Mouse (Mus musculus) bone marrow, adult 2 months (tissue): ENCODE results near the gene Gm10778. TPM values are rescaled to one million over a fixed set of nuclear protein-coding genes. Genes with fewer than 3 reads are reported as not detected.
"Not testable (repeated sequence)": the region's sequence is repeated elsewhere in the genome, so short reads cannot be mapped to it uniquely, and the experiment has no call there.

Experiments
- H3K27ac ChIP-seq: fragments of 200-500 bp; 2 replicates; pipeline ENCODE4 v1.5.1; 2012; ENCODE audit warnings: low read depth, mild to moderate bottlenecking, control low read depth, inconsistent platforms, low read length; ENCODE audit not compliant: control insufficient read depth, poor library complexity, insufficient read depth
- H3K4me1 ChIP-seq: fragments of 200-500 bp; 2 replicates; pipeline ENCODE4 v1.6.1; 2011; ENCODE audit warnings: low read length; ENCODE audit not compliant: control insufficient read depth, insufficient read depth
- H3K4me3 ChIP-seq: fragments of 200-500 bp; replicated peaks from 2 replicates; pipeline ENCODE3; 2011; ENCODE audit warnings: mild to moderate bottlenecking, low read depth, low read length, control low read depth; ENCODE audit not compliant: control insufficient read depth
- CTCF ChIP-seq: fragments of 200-500 bp; IDR thresholded peaks from 2 replicates; pipeline ENCODE4 v1.5.1; 2011; ENCODE audit warnings: low read length, control low read depth; ENCODE audit not compliant: control insufficient read depth, insufficient read depth
- POLR2A ChIP-seq: fragments of 200-500 bp; IDR thresholded peaks from 2 replicates; pipeline ENCODE4 v1.6.1; 2011; ENCODE audit warnings: low read depth, mild to moderate bottlenecking, control low read depth, low read length, borderline replicate concordance; ENCODE audit not compliant: control insufficient read depth
- WGBS: fragments of 180-500 bp; shearing (Covaris S2); methylation state at CpG from one replicate; pipeline ENCODE4 v1.1.7; 2018; 5-methylcytosine and 5-hydroxymethylcytosine counted together
- polyA plus RNA-seq: library from polyadenylated mRNA; stranded (reverse); fragments of >200 nt; gene quantifications from 2 replicates; pipeline ENCODE4 v1.2.4, GENCODE M21; 2011; ENCODE audit warnings: low replicate concordance; ENCODE audit not compliant: missing spikeins, insufficient read depth, insufficient read length

Gene Gm10778
- not detected in 2 replicates for polyA plus RNA-seq

DNA sequence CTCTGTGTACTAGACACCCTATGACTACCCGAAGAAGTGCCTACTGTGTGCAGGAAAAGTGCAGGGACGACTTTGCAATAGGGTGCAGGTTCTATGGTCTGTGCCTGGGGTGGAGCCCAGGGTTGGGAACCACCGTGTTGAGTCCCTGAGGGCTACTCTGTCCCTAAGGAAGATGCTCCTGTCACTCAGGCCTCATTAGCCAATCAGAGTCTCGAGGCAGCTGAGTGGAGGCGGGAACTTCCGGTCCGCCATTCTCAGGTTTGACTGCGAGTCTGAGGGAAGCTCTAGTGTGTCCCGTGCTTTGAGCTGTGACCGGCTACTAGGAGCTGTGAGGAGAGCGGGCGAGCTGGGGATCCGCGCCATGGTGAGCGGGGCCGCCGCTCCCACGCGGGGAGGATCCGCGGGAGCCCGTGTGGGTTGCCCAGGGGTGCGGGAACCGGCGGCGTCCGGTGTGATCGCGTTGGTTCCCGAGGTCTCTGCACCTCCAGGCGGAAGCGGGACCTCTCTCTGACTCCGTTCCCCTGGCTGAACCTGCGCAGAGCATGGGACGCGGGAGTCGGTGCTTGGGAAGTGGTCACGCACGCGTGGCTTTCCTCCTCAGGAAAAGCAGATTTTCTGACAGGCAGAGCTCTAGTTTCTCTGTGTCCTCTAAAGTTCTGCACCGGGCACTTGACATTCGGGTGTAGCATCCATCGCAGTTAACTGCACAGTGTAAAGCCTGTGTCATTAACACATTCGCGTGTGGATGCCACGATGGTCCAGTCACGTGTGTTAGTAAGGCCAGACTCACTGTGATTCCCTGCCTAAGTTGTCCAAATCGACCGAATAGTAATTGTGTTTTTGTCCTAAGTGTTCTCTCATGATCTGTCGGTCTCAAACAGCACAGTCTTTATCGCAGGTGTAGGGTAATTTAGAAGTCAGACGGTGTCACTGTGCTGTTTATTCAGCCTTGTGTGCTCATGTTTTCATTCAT, at the start of gene Gm10778:
Gene Gm10778, plus strand, starts transcription at position 257 of the 973 bp plus-strand sequence.
- Histone ChIP-seq H3K27ac (peak within 1 kb of the TSS; percentile 52; the same call in 1 of the 2 replicates), H3K4me3 (peak within 1 kb of the TSS; percentile 65)
- not testable (repeated sequence) for H3K4me1 ChIP-seq
- 4% methylated on average over 39 of the region's 52 CpGs for WGBS

DNA sequence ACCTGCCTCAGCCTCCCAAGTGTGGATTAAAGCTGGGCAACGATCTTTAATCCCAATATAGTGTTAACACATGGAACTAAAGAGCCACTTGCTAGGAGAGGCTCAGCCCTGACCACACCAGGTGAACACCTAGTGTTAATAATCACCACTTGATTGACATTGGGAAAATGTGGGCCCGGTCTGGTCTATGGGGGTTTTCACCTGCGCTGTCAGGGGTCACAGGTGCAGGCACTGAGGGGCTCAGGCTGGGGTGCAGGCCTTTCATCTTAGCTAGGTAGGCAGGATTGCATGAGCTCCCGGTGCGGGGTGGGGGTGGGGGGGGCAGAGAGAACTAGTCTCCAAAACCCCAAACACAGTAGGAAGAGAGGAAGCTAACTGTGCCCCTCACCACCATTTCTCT, 49.2 kb upstream of the Gm10778 start:
- Histone ChIP-seq H3K4me3 (no peak overlapping the region), H3K27ac (no peak overlapping the region), H3K4me1 (peaks cover 13% of the 10 kb centered on the region)
- 55% methylated on average over 5 of the region's 5 CpGs for WGBS
- TF ChIP-seq POLR2A = no peak
- TF ChIP-seq CTCF = no peak

DNA sequence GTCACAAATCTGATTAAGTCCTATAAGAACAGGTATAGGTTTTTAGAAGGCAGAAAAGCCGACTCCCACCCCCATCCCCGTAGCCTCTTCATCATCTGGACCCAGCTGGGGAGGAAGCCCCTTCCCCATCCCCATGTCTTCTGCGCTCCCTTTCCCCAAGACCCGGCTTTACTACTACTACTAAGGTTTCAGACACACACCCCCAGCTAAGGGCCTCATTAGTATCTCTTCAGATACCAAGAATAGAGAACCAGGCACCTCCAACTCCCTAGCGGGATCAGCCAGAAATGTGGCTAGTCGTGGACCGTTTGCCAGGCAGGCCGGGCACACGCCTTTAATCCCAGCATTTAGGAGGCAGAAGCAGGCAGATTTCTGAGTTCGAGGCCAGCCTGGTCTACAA, 48.8 kb upstream of the Gm10778 start:
- no peak overlapping the region for H3K27ac ChIP-seq
- H3K4me1 ChIP-seq = peaks cover 14% of the 10 kb centered on the region
- H3K4me3 ChIP-seq = no peak overlapping the region
- 44% methylated on average over 10 of the region's 10 CpGs for WGBS
- TF ChIP-seq POLR2A (no peak), CTCF (no peak)

DNA sequence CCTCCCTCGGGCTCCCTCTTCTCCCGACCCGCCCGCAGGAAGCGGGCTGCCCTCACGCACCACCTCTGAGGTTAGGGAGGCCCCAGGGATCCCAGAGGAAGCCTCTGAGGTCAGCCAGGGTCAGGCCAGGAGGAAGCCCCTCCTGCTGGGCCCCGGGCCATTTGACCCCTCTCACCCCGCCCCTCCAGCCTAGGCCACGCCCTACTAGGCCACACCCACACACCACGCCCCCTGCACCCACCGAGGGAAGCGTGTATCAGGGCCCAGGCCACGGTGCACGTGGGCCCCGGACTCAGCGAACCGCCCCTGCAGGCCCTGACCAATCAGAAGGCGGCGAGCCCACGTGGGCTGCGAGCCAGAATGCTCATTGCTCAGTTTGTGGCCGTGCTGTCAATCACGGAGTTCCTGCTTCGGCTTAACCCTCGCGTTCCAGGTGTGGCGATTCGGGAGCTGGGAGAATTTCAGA, 48.1 kb upstream of the Gm10778 start, which contains the start of gene Tle6:
Gene Tle6, minus strand, starts transcription at position 336 of the 466 bp plus-strand sequence.
- peak within 1 kb of the TSS; percentile 63 for H3K4me3 ChIP-seq
- under 1% methylated on average over 28 of the region's 28 CpGs for WGBS
- peak within 1 kb of the TSS; percentile 0; the same call in 1 of the 2 replicates for H3K27ac ChIP-seq
- peaks cover 14% of the 10 kb centered on the region for H3K4me1 ChIP-seq
- TF ChIP-seq POLR2A (peak; percentile 45; the same call in 1 of the 2 replicates), CTCF (no peak)

DNA sequence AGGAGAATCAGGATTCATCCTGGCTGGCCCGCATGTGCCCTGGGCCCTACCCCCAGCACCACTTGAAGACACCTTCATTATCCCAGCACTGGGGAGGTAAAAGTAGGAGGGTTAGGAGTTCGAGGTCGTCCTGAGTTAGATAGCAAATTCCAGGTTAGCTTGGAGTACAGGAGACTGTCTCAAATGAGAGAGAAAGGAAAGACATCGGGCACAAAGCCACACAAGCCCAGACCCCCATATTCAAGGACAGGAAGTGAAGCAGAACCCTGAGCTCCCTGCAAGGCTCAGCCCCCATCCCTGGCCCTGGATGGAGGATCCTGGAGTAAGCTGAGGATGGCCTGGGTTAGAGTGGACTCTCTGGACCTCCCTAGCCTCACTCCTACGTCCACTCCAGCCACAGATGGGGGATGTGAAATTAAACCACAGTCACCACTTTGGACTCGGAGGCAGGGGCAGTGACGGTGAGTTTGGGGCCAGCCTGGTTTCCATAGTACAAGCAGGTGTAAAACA, 47.4 kb upstream of the Gm10778 start:
- Histone ChIP-seq H3K27ac (no peak overlapping the region), H3K4me3 (peak overlapping the region; percentile 63), H3K4me1 (peaks cover 13% of the 10 kb centered on the region)
- TF ChIP-seq POLR2A (no peak), CTCF (no peak)
- WGBS = 28% methylated on average over 7 of the region's 7 CpGs

DNA sequence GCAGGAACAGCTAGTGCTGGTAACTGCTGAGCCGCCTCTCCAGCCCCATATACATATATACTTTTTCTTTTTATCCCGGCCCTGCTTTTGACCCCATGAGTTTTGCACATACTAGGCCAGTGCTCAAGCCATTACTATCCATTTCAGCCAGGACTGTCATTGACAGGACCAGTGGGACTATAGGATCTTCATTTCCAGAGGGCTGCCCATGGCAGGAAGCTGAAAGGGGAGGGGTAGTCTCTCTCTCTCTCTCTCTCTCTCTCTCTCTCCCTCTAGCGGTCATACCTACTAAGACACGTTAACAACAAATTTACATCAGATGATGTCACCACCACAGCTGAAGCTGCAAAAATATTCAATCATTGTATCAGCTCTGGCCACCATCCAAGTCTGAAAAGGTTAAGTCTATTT, 46.1 kb upstream of the Gm10778 start:
- Histone ChIP-seq H3K27ac (no peak overlapping the region), H3K4me3 (no peak overlapping the region), H3K4me1 (peaks cover 11% of the 10 kb centered on the region; the same call in 1 of the 2 replicates)
- WGBS = 20% methylated on average over 4 of the region's 4 CpGs
- peak; percentile 38; the same call in 1 of the 2 replicates for TF ChIP-seq CTCF
- TF ChIP-seq POLR2A = no peak

DNA sequence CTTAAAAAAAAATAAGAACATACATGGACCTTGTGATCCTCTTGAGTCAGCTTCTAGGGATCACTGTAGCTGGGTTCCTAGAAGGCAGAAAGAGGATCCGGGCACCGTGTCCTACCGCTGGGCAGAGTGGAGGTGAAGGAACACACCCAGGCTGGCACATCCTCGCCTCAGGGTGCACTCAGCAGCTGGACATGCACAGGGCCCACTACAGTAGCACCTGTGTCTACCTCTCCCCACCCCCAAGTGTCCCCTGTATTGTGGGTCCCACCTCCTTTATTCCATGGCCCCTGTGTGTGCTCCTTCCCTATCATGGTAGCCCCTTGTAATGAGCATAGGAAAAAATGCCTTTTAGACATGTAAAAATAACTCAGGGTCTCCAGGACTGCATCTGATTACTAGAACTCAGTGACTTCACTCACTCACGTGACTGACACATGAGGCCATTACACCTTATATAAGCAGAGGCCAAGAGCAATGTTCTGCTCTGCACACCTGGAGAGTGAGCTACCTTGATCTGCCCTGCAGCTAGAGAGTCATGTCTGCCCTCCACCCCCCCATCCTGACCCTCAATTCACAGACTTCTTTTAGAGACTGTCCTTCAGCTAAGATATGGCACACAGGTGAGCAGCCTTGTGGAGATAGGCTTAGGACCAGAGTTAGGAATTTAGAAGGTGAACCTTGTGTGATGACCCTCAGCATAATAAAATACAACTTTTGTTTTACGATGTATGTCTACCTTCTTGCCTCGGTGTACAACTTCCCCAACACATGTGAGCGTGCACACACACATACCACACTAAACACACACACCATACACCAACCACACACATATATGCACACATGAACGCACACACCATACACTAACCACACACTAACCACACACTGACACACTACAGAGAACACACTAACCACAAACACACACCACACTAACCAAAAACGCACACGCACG, 44.6 kb upstream of the Gm10778 start:
- WGBS = 37% methylated on average over 12 of the region's 12 CpGs
- Histone ChIP-seq H3K27ac (peak overlapping the region; percentile 27; the same call in 1 of the 2 replicates), H3K4me1 (peaks cover 8% of the 10 kb centered on the region; the same call in 1 of the 2 replicates), H3K4me3 (peak overlapping the region; percentile 59)
- TF ChIP-seq POLR2A (no peak), CTCF (no peak)
